Mouse (Mus musculus) heart, embryonic 14.5 days (tissue): ENCODE results near the gene Tecpr1. TPM values are rescaled to one million over a fixed set of nuclear protein-coding genes. Genes with fewer than 3 reads are reported as not detected.

Experiments
- ATAC-seq: fragments of 200-750 bp; cut with Nextera tagmentation; 2 replicates; pipeline ENCODE4 v1.8.0; 2017; ENCODE audit warnings: low read depth, moderate TSS enrichment; ENCODE audit not compliant: insufficient number of reproducible peaks, insufficient read depth, low FRiP score
- H3K27ac ChIP-seq, 2 experiments: fragments of 200-500 bp in 1 of 2; fragments of 300-500 bp in 1 of 2; sonication (generic) in 1 of 2; replicated peaks in 1 of 2; 2 replicates each; pipeline ENCODE4 v1.5.1; 2012 to 2014; ENCODE audit warnings: low read depth in 2 of 2, low read length in 2 of 2, control low read depth in 1 of 2, mild to moderate bottlenecking in 1 of 2, mixed read lengths in 1 of 2; ENCODE audit not compliant: control insufficient read depth in 1 of 2, insufficient read depth in 1 of 2
- H3K27me3 ChIP-seq: fragments of 300-500 bp; sonication (generic); 2 replicates; pipeline ENCODE4 v1.6.1; 2014; ENCODE audit warnings: mild to moderate bottlenecking, low read length, control low read depth; ENCODE audit not compliant: control insufficient read depth, insufficient read depth
- H3K36me3 ChIP-seq: fragments of 300-500 bp; sonication (generic); 2 replicates; pipeline ENCODE4 v1.6.1; 2014; ENCODE audit warnings: mild to moderate bottlenecking, control low read depth, low read length, mixed read lengths; ENCODE audit not compliant: control insufficient read depth, insufficient read depth
- H3K4me1 ChIP-seq, 2 experiments: fragments of 200-500 bp in 1 of 2; fragments of 300-500 bp in 1 of 2; sonication (generic) in 1 of 2; 2 replicates each; pipeline ENCODE4 v1.6.1; 2012 to 2014; ENCODE audit warnings: low read length in 2 of 2, control low read depth in 1 of 2, mixed read lengths in 1 of 2; ENCODE audit not compliant: control insufficient read depth in 2 of 2, insufficient read depth in 2 of 2
- H3K4me2 ChIP-seq: fragments of 300-500 bp; sonication (generic); 2 replicates; pipeline ENCODE4 v1.6.1; 2014; ENCODE audit warnings: mild to moderate bottlenecking, low read length
- H3K4me3 ChIP-seq, 2 experiments: fragments of 200-500 bp in 1 of 2; fragments of 300-500 bp in 1 of 2; sonication (generic) in 1 of 2; 2 replicates each; pipeline ENCODE4 v1.5.1; 2012 to 2014; ENCODE audit warnings: low read length in 2 of 2, mild to moderate bottlenecking in 2 of 2, control low read depth in 1 of 2, low read depth in 1 of 2, moderate library complexity in 1 of 2; ENCODE audit not compliant: control insufficient read depth in 1 of 2, insufficient read depth in 1 of 2
- H3K9ac ChIP-seq: fragments of 300-500 bp; sonication (generic); 2 replicates; pipeline ENCODE4 v1.6.1; 2014; ENCODE audit warnings: mild to moderate bottlenecking, low read length
- H3K9me3 ChIP-seq: fragments of 300-500 bp; sonication (generic); 2 replicates; pipeline ENCODE4 v1.6.1; 2016; ENCODE audit warnings: low read length, control low read depth; ENCODE audit not compliant: control insufficient read depth
- whole genome bisulfite sequencing: fragments of 180-500 bp; shearing (Covaris S2); extraction: QIAGEN DNeasy Blood & Tissue Kit; methylation state at CpG from one replicate; pipeline ENCODE4 v1.1.7; 2014; 5-methylcytosine and 5-hydroxymethylcytosine counted together
- polyA plus RNA-seq: library from polyadenylated mRNA; unstranded; fragments of >200 nt; fragmentation: Nextera tagmentation; extraction: Ambion mirVana; gene quantifications from 2 replicates; pipeline ENCODE4 v1.2.1, GENCODE M21; 2014

Gene Tecpr1
- polyA plus RNA-seq, 1 experiment from 2014 or later, result 14.4 TPM

DNA sequence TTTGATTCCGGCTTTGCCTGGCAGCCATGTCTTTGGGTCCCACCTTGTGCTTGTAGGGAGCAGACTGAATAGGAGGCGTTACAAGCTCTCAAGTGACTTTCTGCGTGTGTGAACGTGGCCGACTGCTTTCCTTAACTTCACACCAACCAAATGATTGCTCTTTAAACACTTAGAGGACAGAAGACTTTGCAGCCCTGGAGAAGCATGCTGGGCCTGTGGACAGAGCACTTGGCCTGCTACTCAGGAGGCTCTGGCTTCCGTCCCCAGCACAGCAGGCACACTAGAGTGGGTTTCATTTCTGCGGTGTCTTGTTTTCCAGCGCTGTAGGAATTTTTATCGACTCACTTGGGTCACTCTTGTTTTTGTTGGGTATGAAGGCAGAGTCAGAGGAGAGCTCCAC lies 39.7 kb upstream of the Tecpr1 start:
- H3K9ac ChIP-seq, result peak overlapping the region; percentile 32; the same call in 1 of the 2 replicates
- H3K9me3 ChIP-seq, result no peaks in the 10 kb centered on the region
- peaks cover 46 to 72% of the 10 kb centered on the region in 2 experiments for H3K4me1 ChIP-seq
- peaks cover 73% of the 10 kb centered on the region for H3K36me3 ChIP-seq
- no peaks in the 10 kb centered on the region for H3K27me3 ChIP-seq
- no peak for ATAC-seq
- H3K4me3 ChIP-seq, result no peak overlapping the region
- H3K27ac ChIP-seq, result no peak overlapping the region; a peak in 1 of 4 replicates
- H3K4me2 ChIP-seq, result no peak overlapping the region
- WGBS, result 42% methylated on average over 9 of the region's 9 CpGs

DNA sequence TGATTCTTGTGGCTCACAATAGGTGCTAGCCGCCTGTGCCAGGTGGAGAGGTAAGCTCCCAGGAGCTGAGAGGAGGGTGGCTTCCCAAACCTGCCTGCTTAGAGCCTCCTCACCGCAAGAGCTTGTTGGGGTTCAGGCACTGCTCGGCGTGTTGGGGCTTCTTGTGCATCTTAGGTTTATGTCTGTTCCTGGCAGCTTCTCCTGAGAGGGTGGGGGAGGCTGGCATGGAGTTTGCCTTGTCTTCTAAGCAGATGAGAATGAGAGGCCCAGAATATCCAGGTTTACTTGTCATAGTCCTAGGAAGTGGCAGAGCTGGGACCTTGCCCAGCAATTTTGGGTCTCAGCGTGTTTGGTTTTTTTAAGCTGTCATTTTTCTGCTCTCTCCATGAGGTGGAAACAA lies 38.4 kb upstream of the Tecpr1 start:
- WGBS, result 88% methylated on average over 5 of the region's 5 CpGs
- no peaks in the 10 kb centered on the region for H3K27me3 ChIP-seq
- H3K27ac ChIP-seq, result no peak overlapping the region
- no peaks in the 10 kb centered on the region for H3K9me3 ChIP-seq
- H3K4me3 ChIP-seq, result no peak overlapping the region
- ATAC-seq, result no peak
- H3K4me2 ChIP-seq, result no peak overlapping the region
- H3K36me3 ChIP-seq, result peaks cover 75% of the 10 kb centered on the region
- H3K4me1 ChIP-seq, result peaks cover 49 to 72% of the 10 kb centered on the region in 2 experiments
- H3K9ac ChIP-seq, result no peak overlapping the region; the same call in 1 of the 2 replicates

DNA sequence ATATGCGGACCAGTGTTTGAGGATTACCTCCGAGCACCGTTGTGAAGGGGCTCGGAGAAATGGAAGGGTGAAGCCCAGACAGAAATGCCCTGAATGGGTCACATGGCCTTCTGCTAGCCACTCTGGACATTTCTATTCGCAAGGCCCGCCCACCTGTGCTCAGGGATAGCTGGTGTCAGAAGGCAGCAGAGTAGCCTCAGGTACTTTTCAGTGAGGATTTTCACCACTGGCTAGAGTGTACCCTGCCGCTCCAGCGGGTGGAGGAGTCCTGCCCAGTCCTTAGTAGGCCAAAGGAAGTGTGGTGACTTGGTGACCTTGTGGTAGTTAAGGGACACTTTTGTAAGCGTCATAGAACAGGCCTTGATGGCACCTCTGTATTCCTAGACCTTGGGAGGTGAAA lies 37.9 kb upstream of the Tecpr1 start:
- no peak overlapping the region for H3K4me3 ChIP-seq
- no peak for ATAC-seq
- H3K9me3 ChIP-seq, result no peaks in the 10 kb centered on the region
- H3K27ac ChIP-seq, result no peak overlapping the region
- H3K9ac ChIP-seq, result no peak overlapping the region
- no peak overlapping the region for H3K4me2 ChIP-seq
- peaks cover 50 to 71% of the 10 kb centered on the region in 2 experiments for H3K4me1 ChIP-seq
- peaks cover 70% of the 10 kb centered on the region for H3K36me3 ChIP-seq
- WGBS, result 76% methylated on average over 9 of the region's 9 CpGs
- H3K27me3 ChIP-seq, result no peaks in the 10 kb centered on the region

DNA sequence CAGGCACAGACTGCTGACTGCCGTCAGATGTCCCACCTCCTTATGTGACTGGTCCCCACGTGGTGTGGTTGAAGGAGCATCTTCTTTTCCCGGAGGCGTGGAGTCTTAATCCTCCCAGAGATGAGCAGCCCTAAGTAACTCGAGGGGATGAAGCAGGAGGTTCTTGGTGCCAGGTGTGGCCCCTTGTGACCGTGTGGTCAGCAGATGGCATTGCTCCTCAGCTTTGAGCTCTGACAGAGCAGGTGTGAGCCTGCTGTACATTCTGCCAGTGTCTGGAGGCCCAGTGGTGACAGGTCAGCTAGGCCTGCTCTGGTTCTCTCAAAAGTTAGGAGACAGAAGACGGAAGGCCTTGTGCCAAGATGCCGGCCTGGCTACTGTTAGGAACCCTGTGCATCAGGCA lies 37.0 kb upstream of the Tecpr1 start:
- WGBS, result 75% methylated on average over 8 of the region's 8 CpGs
- ATAC-seq, result no peak
- Histone ChIP-seq H3K27ac (no peak overlapping the region), H3K4me2 (no peak overlapping the region), H3K36me3 (peaks cover 62% of the 10 kb centered on the region), H3K9me3 (no peaks in the 10 kb centered on the region), H3K4me1 (peaks cover 50 to 70% of the 10 kb centered on the region in 2 experiments), H3K27me3 (no peaks in the 10 kb centered on the region), H3K9ac (peak overlapping the region; percentile 27; the same call in 1 of the 2 replicates), H3K4me3 (no peak overlapping the region)

DNA sequence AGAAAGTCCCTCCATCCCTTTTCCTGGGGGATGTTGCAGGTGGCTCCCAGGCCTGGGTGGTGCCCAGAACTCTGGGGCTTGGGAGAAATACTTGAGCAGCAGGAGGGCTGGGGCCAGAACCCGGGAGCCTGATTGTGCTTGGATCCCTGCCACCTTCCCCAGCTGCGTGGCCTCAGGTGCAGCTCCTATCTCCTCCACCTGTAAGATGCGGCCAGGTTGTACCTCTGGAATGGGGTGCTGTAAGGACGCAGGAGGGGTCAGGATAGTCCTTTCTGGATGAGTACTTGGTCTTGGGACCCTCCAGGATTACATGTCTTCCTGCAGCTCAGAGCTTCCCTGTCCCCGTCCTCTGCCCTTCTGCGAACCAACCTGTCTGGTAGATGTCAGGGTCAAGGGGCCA lies 35.8 kb upstream of the Tecpr1 start:
- H3K9me3 ChIP-seq, result no peaks in the 10 kb centered on the region
- H3K27ac ChIP-seq, result peak overlapping the region in 1 of 2 experiments; percentile 97; a peak in 2 of 4 replicates
- WGBS, result 69% methylated on average over 6 of the region's 6 CpGs
- ATAC-seq, result no peak
- H3K4me1 ChIP-seq, result peaks cover 52 to 75% of the 10 kb centered on the region in 2 experiments
- peaks cover 51% of the 10 kb centered on the region for H3K36me3 ChIP-seq
- peak overlapping the region; percentile 75 for H3K4me2 ChIP-seq
- peak overlapping the region in 1 of 2 experiments; percentile 99; a peak in 1 of 4 replicates for H3K4me3 ChIP-seq
- H3K9ac ChIP-seq, result peak overlapping the region; percentile 99
- no peaks in the 10 kb centered on the region for H3K27me3 ChIP-seq

DNA sequence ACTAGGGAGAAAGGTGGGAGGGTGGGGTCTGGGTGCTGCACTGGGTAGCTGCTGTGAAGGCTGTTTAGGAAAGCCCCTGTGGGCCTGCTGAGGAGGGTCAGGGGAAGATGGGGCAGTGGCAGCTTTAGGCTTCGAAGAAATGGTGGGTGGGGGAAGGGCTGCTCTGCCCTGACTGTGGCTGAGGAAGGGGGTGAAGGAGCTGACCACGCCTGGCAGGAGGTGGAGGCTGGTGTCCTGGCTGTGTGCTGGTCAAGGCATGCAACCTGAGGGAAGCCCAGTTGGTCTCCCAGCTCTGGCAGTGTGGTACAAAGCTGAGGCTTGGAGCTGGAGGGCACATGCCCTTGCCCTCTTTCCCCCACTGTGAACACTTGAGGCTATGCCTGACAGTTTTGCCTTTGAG lies 35.3 kb upstream of the Tecpr1 start:
- Histone ChIP-seq H3K36me3 (peaks cover 49% of the 10 kb centered on the region), H3K4me2 (peak overlapping the region; percentile 75), H3K27ac (peak overlapping the region; percentile 91 to 97), H3K4me3 (peak overlapping the region; percentile 46 to 99), H3K27me3 (no peaks in the 10 kb centered on the region), H3K9ac (peak overlapping the region; percentile 99), H3K4me1 (peaks cover 51 to 74% of the 10 kb centered on the region in 2 experiments), H3K9me3 (no peaks in the 10 kb centered on the region)
- ATAC-seq, result no peak
- 25% methylated on average over 2 of the region's 2 CpGs for WGBS

DNA sequence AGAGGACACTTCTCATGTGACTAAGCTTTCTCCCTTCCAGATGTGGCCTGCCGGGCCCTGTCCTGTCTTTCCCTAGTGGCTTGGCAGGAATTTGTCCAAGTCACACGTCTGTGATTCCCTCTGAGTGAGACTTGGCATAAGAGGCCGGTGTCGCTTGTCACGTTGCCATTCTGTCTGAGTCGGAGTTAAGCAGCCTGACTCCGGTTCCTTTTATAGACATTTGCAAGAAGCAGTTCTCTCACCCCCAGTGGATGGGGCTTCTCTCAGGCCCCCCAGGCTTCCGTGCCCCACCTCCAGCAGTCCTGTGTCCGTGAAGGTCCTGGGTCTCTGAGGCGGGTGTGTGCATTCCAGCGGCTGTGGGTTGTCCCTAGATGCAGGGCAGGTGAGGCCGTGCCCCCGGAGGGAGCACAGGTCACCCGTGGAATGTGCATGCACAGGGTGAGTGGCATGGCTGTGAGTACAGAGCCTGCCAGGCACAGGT lies 34.8 kb upstream of the Tecpr1 start:
- no peaks in the 10 kb centered on the region for H3K9me3 ChIP-seq
- peak; percentile 29; the same call in 1 of the 2 replicates for ATAC-seq
- H3K9ac ChIP-seq, result peak overlapping the region; percentile 99
- WGBS, result 14% methylated on average over 14 of the region's 14 CpGs
- H3K36me3 ChIP-seq, result peaks cover 45% of the 10 kb centered on the region
- peaks cover 50 to 69% of the 10 kb centered on the region in 2 experiments for H3K4me1 ChIP-seq
- H3K4me2 ChIP-seq, result peak overlapping the region; percentile 75
- H3K4me3 ChIP-seq, result peak overlapping the region; percentile 46 to 99
- peak overlapping the region; percentile 91 to 97 for H3K27ac ChIP-seq
- no peaks in the 10 kb centered on the region for H3K27me3 ChIP-seq
